Mouse (Mus musculus) adrenal gland, adult 18-20 months (tissue): ENCODE data around the gene Atp5s. TPM values are rescaled to one million over a fixed set of nuclear protein-coding genes. Genes with fewer than 3 reads are reported as not detected.
A peak's percentile ranks its signal among the peaks of the same experiment; 100 is the strongest.

Experiments used
- DNase-seq, 2 experiments: peaks; one replicate each; pipeline ENCODE4 v3.0.0; 2021 to 2022; ENCODE audit warnings: low spot score in 2 of 2
- microRNA-seq, 2 experiments: library from miRNA; unstranded; fragments of <30 nt; microRNA quantifications; one replicate each; pipeline ENCODE4 v1.2.0; 2021; ENCODE audit warnings: borderline number of aligned reads in 2 of 2
- total RNA-seq, 2 experiments: library from RNA; stranded (reverse); gene quantifications; 1 replicate in 1 of 2; 2 replicates in 1 of 2; pipeline ENCODE4 v1.2.3; 2021

Gene Atp5s
- total RNA-seq, 2 experiments from 2014 or later: 11.5 to 16.2 TPM

DNA sequence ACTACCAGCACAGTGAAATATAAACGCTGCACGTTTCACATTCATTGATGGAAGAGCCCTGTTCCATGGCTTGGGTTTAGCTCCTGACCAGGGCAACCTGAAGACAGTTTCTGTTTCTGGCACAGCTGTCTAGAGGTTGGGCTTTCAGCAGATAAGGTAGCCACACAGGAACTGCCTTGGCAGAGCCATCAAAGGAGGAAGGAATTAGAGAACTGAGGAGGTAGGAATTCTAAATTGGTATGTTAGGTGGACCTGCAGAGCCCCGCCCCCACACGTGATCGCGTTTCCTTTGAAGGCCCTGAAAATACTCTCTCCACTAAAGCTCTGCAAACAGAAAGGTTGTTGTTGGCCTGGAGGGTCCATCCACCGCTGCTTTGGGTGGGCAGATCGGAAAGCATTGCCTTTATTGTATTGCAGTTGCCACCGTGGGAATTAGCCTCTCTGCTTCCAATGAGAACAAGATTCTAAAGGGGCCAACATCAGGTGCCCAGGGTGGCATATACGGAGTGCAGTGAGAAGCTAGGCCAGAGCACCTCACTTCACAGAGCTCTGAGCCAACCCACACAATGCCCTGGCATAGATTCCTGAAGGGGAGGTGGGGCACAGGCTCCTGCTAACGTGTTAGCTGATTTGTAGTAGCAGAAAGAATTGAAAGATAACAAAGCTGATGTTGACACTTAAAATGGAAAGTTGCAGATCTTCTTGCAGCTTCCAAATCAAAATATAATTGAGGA, 52.0 kb downstream of the Atp5s start:
- DNase-seq: no peak

- DNase-seq: no peak
Observed at GRCm38 (mm10) chr12:69777341-69777730, 52.6 kb downstream of the Atp5s start.

- DNase-seq: no peak
Observed at GRCm38 (mm10) chr12:69777957-69778356, 53.2 kb downstream of the Atp5s start.

DNA sequence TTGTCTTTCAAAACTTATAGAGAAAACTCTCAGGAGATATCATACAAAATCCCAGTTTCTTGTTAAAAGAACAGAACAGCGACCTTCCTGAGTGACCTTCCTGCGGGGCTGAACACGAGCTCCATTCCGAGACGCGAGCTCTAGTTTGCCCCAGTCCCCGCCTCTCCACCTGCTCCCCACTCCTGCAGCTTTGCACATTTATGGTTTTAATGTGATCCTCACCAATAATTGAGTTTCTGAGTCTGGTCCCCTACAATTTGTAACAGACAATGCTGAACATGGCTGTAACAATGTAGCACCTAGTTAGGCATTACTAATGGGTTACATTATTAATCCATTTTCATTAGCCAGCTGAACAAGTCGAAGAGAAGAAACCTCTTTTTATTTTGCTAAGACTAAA, 56.7 kb downstream of the Atp5s start:
- DNase-seq: no peak

DNA sequence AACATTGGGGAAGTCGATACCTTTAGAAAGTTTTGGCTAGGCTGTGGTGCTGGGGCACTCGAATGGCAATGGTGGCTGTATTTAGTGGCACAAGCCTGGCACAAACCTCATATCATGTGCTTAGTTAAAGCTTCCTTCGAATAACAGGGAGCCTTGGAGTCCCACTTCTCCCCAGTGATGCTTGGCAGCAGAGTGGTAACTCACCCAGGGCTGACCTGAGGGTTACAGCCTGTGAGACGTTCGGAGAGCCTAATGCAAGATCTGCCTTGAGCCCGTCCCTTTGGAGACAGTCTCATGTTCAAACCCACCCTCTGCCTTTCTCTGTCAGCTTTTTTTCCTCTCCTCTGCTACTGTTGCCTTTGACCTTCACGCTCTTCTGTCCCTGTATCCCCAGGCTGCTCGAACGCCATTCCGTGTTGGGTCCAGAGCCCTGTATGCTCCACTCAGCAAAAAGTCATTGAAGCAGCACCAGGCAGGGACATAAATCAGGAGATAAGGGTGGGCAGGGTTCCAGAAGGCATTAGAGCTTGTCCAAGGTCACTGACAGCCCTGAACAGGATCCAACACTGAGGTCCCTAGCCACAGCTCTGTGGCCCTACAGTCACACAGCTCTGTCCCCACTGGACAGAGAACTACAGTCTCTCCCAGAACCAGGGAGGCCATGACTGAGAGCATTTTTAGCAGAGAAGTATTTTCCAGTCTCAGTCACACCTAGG, 57.3 kb downstream of the Atp5s start:
- DNase-seq: peak; percentile 49 to 69

GRCm38 (mm10) chr12:69783247-69784025, 58.7 kb downstream of the Atp5s start:
- no peak for DNase-seq

GRCm38 (mm10) chr12:69785471-69785870, 60.7 kb downstream of the Atp5s start:
- DNase-seq: no peak

DNA sequence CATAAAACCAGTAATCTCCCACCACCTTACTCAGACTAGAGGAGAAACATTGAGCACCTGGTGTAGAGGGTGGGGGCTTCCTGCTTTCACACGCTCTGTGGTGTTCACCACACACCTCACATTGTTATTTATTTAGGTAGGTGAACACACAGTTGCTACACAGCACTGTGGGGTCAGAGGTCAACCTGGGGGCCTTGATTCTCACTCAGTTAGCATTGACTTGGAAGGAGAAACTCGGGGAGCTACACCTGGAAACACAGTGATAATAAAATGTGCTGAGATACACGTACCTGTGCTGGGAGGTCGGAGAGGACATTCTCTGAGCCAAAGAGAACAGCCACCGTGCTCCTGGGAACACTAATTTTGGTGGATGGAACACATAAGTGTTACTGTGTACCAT, 63.6 kb downstream of the Atp5s start:
- no peak for DNase-seq

DNA sequence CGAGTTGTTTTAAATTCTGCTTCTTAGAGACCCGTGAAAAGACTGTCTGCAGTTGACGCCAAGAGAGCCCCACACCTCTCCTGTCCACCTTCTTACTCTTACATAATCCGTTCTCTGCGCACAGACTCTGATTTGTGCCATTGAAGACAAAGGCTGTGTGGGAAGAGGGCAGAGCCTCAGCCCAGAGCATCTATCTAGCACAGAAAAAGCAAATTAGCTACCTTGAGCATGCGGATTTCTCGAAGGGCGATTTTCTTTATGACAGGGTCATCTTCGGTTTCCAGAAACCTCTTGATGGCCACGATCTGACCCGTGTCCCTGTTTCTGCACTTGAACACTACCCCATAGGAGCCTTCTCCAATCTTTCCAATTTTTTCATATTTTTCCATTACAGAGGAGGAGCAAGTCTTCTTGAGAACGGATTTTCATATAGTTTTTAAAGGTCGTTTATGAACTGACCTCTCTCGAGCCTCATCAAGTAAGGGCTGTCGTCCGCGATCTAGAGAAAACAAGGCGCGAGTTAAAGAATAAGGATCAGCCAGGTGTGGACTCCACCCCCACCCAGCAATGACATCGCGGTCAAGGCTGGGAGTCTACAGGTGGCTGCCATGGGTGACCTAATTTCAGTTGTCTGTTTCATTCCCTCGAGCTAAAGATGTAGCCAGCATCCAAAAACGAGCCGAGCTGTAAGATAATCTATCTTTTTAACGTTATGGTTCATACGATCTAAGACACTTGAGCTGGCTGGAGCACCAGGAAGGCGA, 65.2 kb downstream of the Atp5s start:
- no peak for DNase-seq

- DNase-seq: peak; percentile 64 to 68
Observed at GRCm38 (mm10) chr12:69790530-69791505, 66.1 kb downstream of the Atp5s start, which contains the start of gene Cdkl1. Gene Cdkl1 (minus strand): TSS chr12:69791267.

Small RNAs within 50 kb of the gene (microRNA-seq; reads per million reads assigned to microRNA genes)
- 0 reads per million in 2 experiments for gene Mir681

Other genes starting within 250 kb of the Atp5s start
- 10 to 100 TPM; 11.9 to 13.3 TPM for gene Vcpkmt, start 141.9 kb upstream of the Atp5s start, total RNA-seq
- 10 to 100 TPM; 33.7 to 40.8 TPM for gene Sos2, start 43.1 kb upstream of the Atp5s start, total RNA-seq
- gene L2hgdh, start 77 bp upstream of the Atp5s start, total RNA-seq: 10 to 100 TPM; 19.5 to 21.9 TPM
- 1 to 10 TPM; 1.7 to 2.2 TPM for gene Cdkl1, start 66.3 kb downstream of the Atp5s start, total RNA-seq
- gene Atl1, start 167.7 kb downstream of the Atp5s start, total RNA-seq: 1 to 10 TPM; 4.9 to 8.9 TPM
- gene Map4k5, start 168.2 kb downstream of the Atp5s start, total RNA-seq: 10 to 100 TPM; 24.3 to 27.3 TPM